Mouse (Mus musculus): ENCODE measurements around the gene Shisa6. TPM values are rescaled to one million over a fixed set of nuclear protein-coding genes. Genes with fewer than 3 reads are reported as not detected.
A peak's percentile ranks its signal among the peaks of the same experiment; 100 is the strongest.

The Shisa6 gene
- total RNA-seq (2021) = under 1 TPM; 0.20 to 0.26 TPM
- long read RNA-seq, experiment 1 = 0 reads
- long read RNA-seq, experiment 2 = 0 reads

DNA sequence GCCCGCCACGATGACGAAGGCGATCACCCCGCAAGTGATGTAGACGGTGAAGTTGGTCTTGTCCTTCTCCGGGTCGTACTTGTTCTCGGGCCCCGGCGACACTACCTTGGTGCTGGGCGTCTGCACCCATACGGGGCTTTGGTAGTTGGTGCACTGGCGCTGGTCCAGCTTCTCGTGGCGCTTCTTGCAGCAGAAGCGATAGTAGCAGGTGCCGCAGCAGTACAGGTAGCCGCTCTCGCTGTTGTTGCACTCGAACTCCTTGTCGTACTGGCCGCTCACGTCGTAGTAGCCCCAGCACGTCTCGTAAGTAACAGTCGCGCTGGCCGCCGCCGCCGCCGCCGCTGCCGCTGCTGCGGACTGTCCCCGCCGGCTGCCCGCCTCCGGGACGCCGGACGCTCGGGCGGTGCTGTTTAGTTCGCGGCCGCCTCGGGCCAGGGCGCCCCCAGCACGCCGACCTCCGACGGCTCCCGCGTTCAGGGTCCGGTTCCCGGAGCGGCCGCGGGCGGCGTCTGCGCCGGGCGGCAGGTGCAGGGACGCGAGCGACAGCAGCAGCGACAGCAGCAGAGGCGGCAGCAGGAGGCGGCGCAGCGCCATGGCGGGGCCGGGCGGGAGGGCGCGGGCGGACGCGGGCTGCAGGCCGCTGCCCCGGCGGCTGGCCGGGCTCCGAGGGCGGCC, at the start of gene Shisa6:
Gene Shisa6 (minus strand): TSS at position 594 of the 675 bp plus-strand sequence.
- peak; percentile 25 for DNase-seq

- no peak for DNase-seq
Observed at GRCm38 (mm10) chr11:66573888-66574287, 48.1 kb upstream of the Shisa6 start.

- no peak for DNase-seq
Observed at GRCm38 (mm10) chr11:66569045-66569444, 43.3 kb upstream of the Shisa6 start.

DNA sequence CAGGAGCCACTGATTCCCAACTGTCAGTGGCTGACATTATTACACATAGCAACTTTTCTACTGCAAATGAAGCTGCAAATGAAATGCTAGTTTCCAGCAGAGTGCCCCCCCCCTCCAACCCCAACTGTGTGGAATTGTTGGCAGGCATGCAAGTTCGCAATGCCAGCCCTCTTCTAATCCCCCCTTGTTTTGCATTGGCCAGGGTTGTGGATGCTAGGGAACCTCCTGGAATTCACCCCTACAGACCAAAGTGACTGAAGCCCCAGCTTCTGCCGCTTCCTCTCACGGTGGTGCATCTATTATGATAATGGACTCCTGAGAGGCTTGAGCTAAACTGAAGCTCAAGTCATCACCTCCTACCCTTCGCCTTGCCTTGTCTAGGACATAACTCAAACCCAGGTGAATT, 42.6 kb upstream of the Shisa6 start:
- DNase-seq = no peak

GRCm38 (mm10) chr11:66567382-66567781, 41.6 kb upstream of the Shisa6 start:
- DNase-seq = no peak

DNA sequence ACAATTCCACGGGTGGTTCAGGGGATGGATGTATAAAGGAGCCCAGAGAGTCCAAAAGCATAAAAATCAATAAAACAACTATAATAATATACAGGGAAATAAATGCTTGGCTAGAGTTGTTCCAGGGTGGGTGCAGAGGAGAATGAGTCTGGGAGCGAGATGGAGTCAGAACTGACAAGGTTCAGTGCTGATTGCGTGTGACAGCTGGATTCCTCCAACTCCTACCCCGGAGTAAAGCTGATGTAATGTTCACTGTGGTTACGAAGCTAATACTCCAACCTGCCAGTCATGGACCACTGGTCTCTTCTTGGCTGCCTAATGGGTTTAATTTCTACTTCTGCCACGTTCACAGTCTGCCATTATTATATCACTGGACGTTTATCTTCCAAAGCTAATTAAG, 36.5 kb upstream of the Shisa6 start:
- DNase-seq = no peak

DNA sequence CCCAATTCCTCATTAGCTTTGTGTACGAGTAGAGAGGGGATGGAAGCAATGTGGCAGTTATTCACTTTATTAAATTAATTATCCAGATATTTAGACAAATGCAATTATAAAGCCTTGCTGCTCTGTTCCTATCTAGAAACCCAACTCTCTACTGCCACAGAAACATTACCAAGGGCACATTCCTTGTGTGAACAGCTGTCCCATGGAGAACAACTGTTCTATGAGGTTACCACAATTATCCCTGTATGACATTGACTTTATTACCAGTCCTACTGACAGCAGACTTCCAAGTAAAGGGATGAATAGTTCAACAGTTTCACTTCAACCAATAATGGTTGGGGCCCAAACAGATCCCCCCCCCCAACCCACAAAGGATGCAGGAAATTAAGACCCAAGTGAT, 12.1 kb upstream of the Shisa6 start:
- DNase-seq = no peak

GRCm38 (mm10) chr11:66535866-66536265, 10.1 kb upstream of the Shisa6 start:
- no peak for DNase-seq

DNA sequence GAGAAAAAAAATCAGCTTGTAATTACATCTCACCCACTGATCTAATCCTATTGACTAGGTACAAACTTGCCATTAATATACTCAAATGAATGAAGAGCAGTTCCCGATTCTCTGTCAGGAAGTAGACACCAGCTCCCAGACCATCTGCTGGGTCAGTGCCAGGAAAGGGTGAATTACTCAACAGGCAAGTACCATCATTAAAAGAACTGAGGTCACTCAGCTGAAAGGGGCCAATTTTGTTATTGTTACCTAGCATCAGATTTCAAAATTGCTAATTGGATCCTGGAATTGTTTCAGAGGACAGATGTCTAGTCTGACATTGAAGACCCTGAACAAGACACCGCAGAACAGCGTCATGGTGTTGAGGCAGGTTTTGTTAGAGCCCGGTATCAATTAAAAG, 9.4 kb upstream of the Shisa6 start:
- no peak for DNase-seq

DNA sequence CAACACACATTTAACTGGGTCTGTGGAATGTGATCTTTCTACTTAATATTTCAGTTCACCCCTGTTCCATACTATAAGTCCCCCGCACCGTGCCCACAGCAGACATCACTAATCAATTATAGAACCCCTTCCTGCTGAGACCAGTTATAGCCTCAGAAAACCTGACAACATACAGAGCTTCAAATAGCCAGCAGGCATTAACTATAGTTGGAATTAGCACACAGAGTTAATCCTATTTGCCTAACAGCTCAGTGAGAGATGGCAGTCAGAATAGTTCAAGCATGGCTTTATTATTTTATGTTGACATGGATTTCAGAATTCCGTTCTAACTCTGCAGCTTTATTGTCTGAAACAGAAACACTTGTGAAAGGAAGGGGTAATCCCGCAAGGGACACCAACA, 8.5 kb upstream of the Shisa6 start:
- no peak for DNase-seq

DNA sequence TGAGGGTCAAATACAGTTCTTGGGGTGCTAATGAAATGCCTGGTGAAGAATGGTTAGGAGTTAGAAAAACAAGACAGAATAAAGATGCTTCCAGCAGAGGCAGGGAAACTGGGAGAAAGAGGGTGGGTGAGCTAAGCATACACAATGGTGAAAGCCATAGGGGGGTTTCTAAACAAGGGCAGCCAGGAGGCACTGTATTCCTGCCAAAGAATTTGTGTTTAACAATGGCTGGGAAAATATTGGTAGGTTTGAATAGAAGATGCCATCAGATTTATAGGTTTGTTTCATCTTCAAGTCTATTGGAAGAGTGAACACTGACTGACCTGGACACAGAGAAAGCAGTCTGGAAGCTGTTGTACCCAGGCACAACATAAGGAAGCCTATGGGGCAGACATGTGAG, 2.4 kb upstream of the Shisa6 start:
- DNase-seq = no peak

GRCm38 (mm10) chr11:66527343-66527742, 1.6 kb upstream of the Shisa6 start:
- DNase-seq = no peak

- DNase-seq = no peak
Observed at GRCm38 (mm10) chr11:66526981-66527320, 1.2 kb upstream of the Shisa6 start.

- peak; percentile 26 for DNase-seq
Observed at GRCm38 (mm10) chr11:66526046-66526980, 549 bp upstream of the Shisa6 start.

- no peak for DNase-seq
Observed at GRCm38 (mm10) chr11:66524251-66524650, 1.5 kb downstream of the Shisa6 start.

- DNase-seq = no peak
Observed at GRCm38 (mm10) chr11:66522376-66522775, 3.4 kb downstream of the Shisa6 start.

GRCm38 (mm10) chr11:66519386-66519785, 6.4 kb downstream of the Shisa6 start:
- no peak for DNase-seq

DNA sequence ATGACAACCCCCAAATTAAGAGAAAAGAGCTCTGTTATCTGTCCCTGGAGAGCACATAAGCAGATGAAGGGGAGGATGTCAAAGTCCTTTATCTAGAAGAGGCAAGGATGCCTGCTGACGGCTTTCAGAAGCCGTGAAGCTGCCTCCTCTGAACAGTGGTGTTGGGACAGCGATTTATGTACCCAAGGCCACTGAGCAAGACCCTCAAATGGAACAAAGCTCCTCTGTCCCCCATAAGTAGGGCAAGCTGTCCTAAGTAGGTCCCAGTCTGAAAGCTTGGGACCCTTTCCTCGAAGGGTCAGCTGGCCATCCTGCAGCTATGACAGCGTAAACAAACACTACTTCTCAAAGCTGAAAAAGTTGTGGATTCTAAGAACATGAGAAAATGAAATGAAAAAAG, 11.4 kb downstream of the Shisa6 start:
- no peak for DNase-seq

DNA sequence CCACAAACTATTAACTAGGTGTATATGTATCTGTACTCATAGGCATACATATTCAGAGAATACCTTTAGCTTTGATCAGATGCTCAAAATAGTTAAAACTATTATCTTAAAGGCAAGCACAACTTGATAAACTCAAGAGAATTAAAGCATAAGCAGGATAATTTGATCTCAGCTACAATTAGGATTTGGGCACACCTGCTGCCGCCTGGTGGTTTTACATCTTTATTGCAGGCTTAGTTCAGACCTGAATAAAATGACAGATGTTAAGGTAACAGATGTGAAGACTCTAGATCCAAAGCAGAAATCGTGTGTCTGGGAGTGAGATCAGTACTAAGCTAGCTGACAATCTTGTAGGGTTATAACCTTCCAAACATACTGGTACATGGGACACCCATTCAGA, 24.8 kb downstream of the Shisa6 start:
- no peak for DNase-seq

DNA sequence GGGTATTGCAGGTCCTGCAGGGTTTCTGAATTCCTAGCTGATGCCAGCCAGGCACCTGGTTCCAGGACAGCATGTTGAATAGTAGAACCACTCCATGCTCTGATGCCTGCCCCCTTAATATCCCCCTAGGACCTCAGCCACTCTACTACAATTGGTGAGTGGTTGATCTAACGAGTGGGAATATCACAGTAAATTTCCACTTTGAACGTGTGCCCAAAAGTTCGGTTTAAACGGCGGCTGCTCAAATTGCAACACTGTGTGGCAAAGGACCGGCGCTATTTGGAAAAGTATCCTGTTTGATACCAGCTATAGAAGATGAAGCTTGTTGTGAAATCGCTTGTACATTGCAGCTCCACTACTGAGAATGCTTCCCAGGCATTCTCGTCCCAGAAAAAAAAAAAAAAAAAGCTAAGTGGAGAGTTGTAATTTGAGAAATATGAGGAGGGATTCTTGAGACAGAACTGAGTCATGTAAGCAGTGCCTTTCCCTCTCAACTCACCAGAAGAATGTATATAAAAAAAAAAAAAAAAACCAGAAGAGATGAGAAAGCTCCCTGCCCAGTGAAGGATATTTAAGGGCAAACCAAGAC, 26.8 kb downstream of the Shisa6 start:
- DNase-seq = no peak

- DNase-seq = no peak
Observed at GRCm38 (mm10) chr11:66496235-66496634, 29.5 kb downstream of the Shisa6 start.

DNA sequence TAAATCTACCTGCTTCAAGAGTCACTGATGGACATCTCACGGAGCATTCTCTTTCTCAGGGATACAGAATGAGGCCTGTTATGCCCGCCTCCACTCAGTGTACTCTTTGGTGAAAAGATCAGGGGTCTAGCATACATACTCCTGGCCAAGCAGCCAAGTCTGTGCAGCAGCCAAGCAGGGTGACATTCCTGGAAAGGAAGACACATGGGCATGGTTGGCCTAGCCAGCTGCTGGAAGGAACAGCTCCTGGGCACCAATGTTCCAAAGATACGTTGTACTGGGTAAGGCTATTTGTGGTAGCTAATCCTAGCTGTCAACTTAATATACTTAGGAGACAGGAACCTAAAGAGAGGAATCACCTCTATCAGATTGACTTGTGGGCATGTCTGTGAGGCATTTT, 31.4 kb downstream of the Shisa6 start:
- no peak for DNase-seq

- no peak for DNase-seq
Observed at GRCm38 (mm10) chr11:66487765-66488164, 38.0 kb downstream of the Shisa6 start.
